Mouse (Mus musculus) thymus, adult 2 months (tissue): ENCODE data around the gene Wdr74.

Experiments
- CTCF ChIP-seq: fragments of 200-500 bp; IDR thresholded peaks from 2 replicates; pipeline ENCODE4 v1.5.1; 2012; ENCODE audit warnings: mild to moderate bottlenecking, control low read depth, low read length, moderate library complexity, borderline replicate concordance; ENCODE audit not compliant: control insufficient read depth, poor library complexity, insufficient read depth; ENCODE audit errors: extremely low read depth
- POLR2A ChIP-seq: fragments of 200-500 bp; IDR thresholded peaks from 2 replicates; pipeline ENCODE4 v1.6.1; 2012; ENCODE audit warnings: mild to moderate bottlenecking, low read length, control low read depth, moderate library complexity; ENCODE audit not compliant: control insufficient read depth, poor library complexity, insufficient read depth; ENCODE audit errors: extremely low read depth

GRCm38 (mm10) chr19:8756635-8757387 lies 21.2 kb downstream of the Wdr74 start, which contains the start of gene Nxf1:
- TF ChIP-seq CTCF (peak; percentile 45; the same call in 1 of the 2 replicates), POLR2A (peak; percentile 95)
